Mouse (Mus musculus): ENCODE data around the gene Rbfox1. TPM values are rescaled to one million over a fixed set of nuclear protein-coding genes. Genes with fewer than 3 reads are reported as not detected.

Rbfox1 gene
- polyA plus RNA-seq, 1 experiment from 2014 or later = 13.9 TPM

DNA sequence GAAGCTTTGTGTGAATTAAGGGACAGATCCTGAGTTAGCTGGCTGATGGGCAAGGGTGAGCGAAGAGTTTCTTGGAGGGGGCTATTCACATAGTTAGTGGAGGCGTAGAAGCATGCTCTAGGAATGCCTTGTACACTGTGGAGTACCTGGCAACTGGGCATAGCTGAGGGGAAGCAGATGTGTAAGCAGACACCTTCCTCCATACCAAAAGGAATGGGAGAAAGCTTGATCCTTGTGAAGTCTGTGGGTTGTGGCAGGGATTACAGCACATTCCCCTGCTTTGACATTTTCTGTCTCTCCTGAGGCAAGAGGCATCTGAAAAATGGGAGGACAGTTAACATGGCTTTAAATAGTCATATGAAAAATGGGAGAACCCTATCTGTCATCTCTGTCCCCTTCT lies 347.8 kb downstream of the Rbfox1 start:
- 97% methylated on average over 2 of the region's 2 CpGs for WGBS
- no peak for DNase-seq (ENCODE audit: low spot score)
- H3K36me3 ChIP-seq (ENCODE audit: control insufficient read depth, insufficient read depth, low read length) = no peaks in the 10 kb centered on the region
- no peaks in the 10 kb centered on the region for H3K4me1 ChIP-seq (ENCODE audit: control insufficient read depth, insufficient read depth, low read length)
- H3K4me2 ChIP-seq (ENCODE audit: low read depth, low read length) = no peak overlapping the region
- H3K27ac ChIP-seq (replicated peaks; ENCODE audit: low read depth, low read length) = no peak overlapping the region
- ATAC-seq (ENCODE audit: low read depth) = no peak
- no peak overlapping the region for H3K9ac ChIP-seq (ENCODE audit: low read depth, low read length)
- H3K9me3 ChIP-seq (ENCODE audit: control insufficient read depth, low read length) = no peaks in the 10 kb centered on the region
- no peaks in the 10 kb centered on the region for H3K27me3 ChIP-seq (replicated peaks; ENCODE audit: control insufficient read depth, insufficient read depth, low read length)
- H3K4me3 ChIP-seq (ENCODE audit: low read depth, low read length) = no peak overlapping the region

GRCm38 (mm10) chr16:6241393-6241792 lies 356.2 kb downstream of the Rbfox1 start:
- no peaks in the 10 kb centered on the region for H3K4me1 ChIP-seq (ENCODE audit: control insufficient read depth, insufficient read depth, low read length)
- no peak overlapping the region for H3K4me3 ChIP-seq (ENCODE audit: low read depth, low read length)
- no peak overlapping the region for H3K4me2 ChIP-seq (ENCODE audit: low read depth, low read length)
- H3K36me3 ChIP-seq (ENCODE audit: control insufficient read depth, insufficient read depth, low read length) = no peaks in the 10 kb centered on the region
- no peak for ATAC-seq (ENCODE audit: low read depth)
- no peaks in the 10 kb centered on the region for H3K27me3 ChIP-seq (replicated peaks; ENCODE audit: control insufficient read depth, insufficient read depth, low read length)
- H3K27ac ChIP-seq (replicated peaks; ENCODE audit: low read depth, low read length) = no peak overlapping the region
- no peak for DNase-seq (ENCODE audit: low spot score)
- H3K9me3 ChIP-seq (ENCODE audit: control insufficient read depth, low read length) = no peaks in the 10 kb centered on the region
- WGBS = 95% methylated on average over 4 of the region's 4 CpGs
- H3K9ac ChIP-seq (ENCODE audit: low read depth, low read length) = no peak overlapping the region

DNA sequence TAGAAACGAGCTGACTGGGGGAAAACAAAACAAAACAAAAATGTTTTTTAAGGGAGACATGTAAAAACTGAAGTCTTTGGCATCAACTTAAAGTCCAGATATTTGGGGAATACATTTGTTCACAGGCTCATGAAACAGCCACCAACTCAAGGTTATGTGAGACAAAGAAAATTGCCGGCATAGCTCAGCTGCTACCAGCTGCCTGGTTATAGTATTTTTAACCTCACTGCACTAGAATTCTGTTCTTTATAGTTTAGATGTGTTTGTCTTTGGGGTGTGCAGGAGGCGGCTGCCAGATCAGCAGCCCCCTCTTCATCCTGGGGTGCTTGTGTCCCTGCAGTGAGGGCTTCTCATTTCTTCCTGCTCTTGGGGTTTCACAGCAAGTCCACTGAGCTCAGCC lies 357.3 kb downstream of the Rbfox1 start:
- H3K27me3 ChIP-seq (replicated peaks; ENCODE audit: control insufficient read depth, insufficient read depth, low read length) = no peaks in the 10 kb centered on the region
- no peaks in the 10 kb centered on the region for H3K9me3 ChIP-seq (ENCODE audit: control insufficient read depth, low read length)
- H3K4me2 ChIP-seq (ENCODE audit: low read depth, low read length) = no peak overlapping the region
- H3K4me3 ChIP-seq (ENCODE audit: low read depth, low read length) = no peak overlapping the region
- H3K36me3 ChIP-seq (ENCODE audit: control insufficient read depth, insufficient read depth, low read length) = no peaks in the 10 kb centered on the region
- H3K27ac ChIP-seq (replicated peaks; ENCODE audit: low read depth, low read length) = no peak overlapping the region
- DNase-seq (ENCODE audit: low spot score) (no peak), ATAC-seq (ENCODE audit: low read depth) (no peak)
- H3K9ac ChIP-seq (ENCODE audit: low read depth, low read length) = no peak overlapping the region
- no peaks in the 10 kb centered on the region for H3K4me1 ChIP-seq (ENCODE audit: control insufficient read depth, insufficient read depth, low read length)
- WGBS = 74% methylated on average over 3 of the region's 3 CpGs

DNA sequence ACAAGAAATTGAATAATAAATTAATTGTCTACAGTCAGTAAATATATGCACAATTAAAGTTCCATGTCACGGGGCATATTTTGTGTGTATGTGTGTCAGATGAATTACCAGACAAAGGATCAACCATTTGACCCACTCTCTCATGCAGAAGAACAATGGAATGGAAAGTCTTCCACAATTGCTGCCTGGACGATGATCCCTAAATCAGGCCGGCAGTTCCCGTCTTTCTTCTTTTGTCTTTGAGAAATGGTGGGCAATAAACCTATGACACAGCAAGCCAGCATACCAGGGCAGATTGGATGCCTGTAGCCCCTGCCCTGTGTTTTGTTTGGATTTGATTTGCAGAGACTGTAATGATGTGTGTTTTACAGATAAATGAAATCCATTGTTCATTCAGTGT lies 362.4 kb downstream of the Rbfox1 start:
- no peaks in the 10 kb centered on the region for H3K36me3 ChIP-seq (ENCODE audit: control insufficient read depth, insufficient read depth, low read length)
- 81% methylated on average over 4 of the region's 4 CpGs for WGBS
- H3K27ac ChIP-seq (replicated peaks; ENCODE audit: low read depth, low read length) = no peak overlapping the region
- H3K4me2 ChIP-seq (ENCODE audit: low read depth, low read length) = no peak overlapping the region
- no peak overlapping the region for H3K9ac ChIP-seq (ENCODE audit: low read depth, low read length)
- no peaks in the 10 kb centered on the region for H3K9me3 ChIP-seq (ENCODE audit: control insufficient read depth, low read length)
- DNase-seq (ENCODE audit: low spot score) = peak; percentile 10
- no peaks in the 10 kb centered on the region for H3K4me1 ChIP-seq (ENCODE audit: control insufficient read depth, insufficient read depth, low read length)
- H3K27me3 ChIP-seq (replicated peaks; ENCODE audit: control insufficient read depth, insufficient read depth, low read length) = no peaks in the 10 kb centered on the region
- no peak for ATAC-seq (ENCODE audit: low read depth)
- no peak overlapping the region for H3K4me3 ChIP-seq (ENCODE audit: low read depth, low read length)

DNA sequence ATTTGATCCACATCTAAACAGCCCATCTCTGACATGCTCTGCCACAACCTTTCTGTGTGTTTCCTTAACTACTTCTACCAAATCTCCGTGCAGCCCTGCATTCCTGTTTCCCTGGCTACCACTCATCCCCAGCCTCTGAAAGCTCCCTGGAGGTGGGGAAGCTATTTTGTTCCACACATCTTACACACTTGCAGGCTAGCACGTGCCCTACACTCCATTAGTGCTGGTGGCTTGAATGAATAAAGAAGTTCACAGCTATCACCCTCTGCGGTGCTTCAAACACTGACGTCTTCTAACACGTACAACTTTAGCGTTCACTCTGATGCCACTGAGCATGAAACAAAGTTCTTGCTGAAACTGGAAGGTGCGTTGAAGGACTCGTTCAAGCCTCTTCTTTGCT lies 379.4 kb downstream of the Rbfox1 start:
- 73% methylated on average over 8 of the region's 8 CpGs for WGBS

GRCm38 (mm10) chr16:6265610-6266009 lies 380.5 kb downstream of the Rbfox1 start:
- H3K4me1 ChIP-seq (ENCODE audit: control insufficient read depth, insufficient read depth, low read length) = no peaks in the 10 kb centered on the region
- no peaks in the 10 kb centered on the region for H3K36me3 ChIP-seq (ENCODE audit: control insufficient read depth, insufficient read depth, low read length)
- H3K4me3 ChIP-seq (ENCODE audit: low read depth, low read length) = no peak overlapping the region
- ATAC-seq (ENCODE audit: low read depth) (no peak), DNase-seq (ENCODE audit: low spot score) (no peak)
- H3K9ac ChIP-seq (ENCODE audit: low read depth, low read length) = no peak overlapping the region
- WGBS = 74% methylated on average over 3 of the region's 3 CpGs
- H3K9me3 ChIP-seq (ENCODE audit: control insufficient read depth, low read length) = no peaks in the 10 kb centered on the region
- H3K27ac ChIP-seq (replicated peaks; ENCODE audit: low read depth, low read length) = no peak overlapping the region
- no peak overlapping the region for H3K4me2 ChIP-seq (ENCODE audit: low read depth, low read length)
- no peaks in the 10 kb centered on the region for H3K27me3 ChIP-seq (replicated peaks; ENCODE audit: control insufficient read depth, insufficient read depth, low read length)

More for the DNA sequence above, 379.4 kb downstream of the Rbfox1 start:
- Histone ChIP-seq H3K9ac (ENCODE audit: low read depth, low read length) (no peak overlapping the region), H3K27me3 (replicated peaks; ENCODE audit: control insufficient read depth, insufficient read depth, low read length) (no peaks in the 10 kb centered on the region), H3K4me2 (ENCODE audit: low read depth, low read length) (no peak overlapping the region), H3K27ac (replicated peaks; ENCODE audit: low read depth, low read length) (no peak overlapping the region), H3K4me3 (ENCODE audit: low read depth, low read length) (no peak overlapping the region), H3K9me3 (ENCODE audit: control insufficient read depth, low read length) (no peaks in the 10 kb centered on the region), H3K4me1 (ENCODE audit: control insufficient read depth, insufficient read depth, low read length) (no peaks in the 10 kb centered on the region), H3K36me3 (ENCODE audit: control insufficient read depth, insufficient read depth, low read length) (no peaks in the 10 kb centered on the region)
- ATAC-seq (ENCODE audit: low read depth) (no peak), DNase-seq (ENCODE audit: low spot score) (no peak)

DNA sequence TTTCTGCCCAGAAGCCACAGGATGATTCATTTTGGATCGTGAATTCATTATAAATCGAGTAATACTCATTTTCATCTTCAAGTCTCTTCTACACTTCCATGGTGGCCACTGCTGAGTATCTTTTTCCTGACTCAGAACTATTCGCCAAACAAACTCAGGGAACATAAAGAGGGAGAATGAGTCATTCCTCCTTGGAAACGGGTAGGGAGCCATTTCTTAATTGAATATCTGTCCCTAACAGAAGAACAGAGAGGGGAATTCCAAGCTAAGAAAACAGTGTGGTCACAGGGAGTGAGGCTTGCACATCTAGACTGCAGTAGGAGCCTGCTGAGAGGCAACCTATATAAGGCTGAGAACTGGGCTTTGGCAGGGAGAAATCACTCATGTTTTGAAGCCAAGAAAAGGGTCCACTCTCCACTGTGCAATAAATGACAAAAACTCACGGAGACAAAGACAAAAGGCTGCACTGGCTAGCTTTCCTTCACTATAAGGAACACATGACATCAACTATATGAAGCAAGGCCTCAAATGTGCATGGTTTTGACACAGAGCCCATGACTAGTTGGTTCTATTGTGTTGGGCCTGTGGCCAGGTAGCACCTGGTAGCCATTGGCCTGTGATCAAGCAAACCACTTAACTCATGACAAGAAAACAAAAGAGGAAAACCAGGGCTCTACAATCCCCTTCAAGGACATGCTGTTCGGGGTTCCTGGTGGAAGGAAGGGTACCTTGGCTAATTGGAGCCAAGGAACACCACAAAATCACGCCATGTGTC lies 386.6 kb downstream of the Rbfox1 start:
- Histone ChIP-seq H3K4me1 (ENCODE audit: control insufficient read depth, insufficient read depth, low read length) (no peaks in the 10 kb centered on the region), H3K4me2 (ENCODE audit: low read depth, low read length) (no peak overlapping the region), H3K27ac (replicated peaks; ENCODE audit: low read depth, low read length) (no peak overlapping the region), H3K9ac (ENCODE audit: low read depth, low read length) (no peak overlapping the region), H3K9me3 (ENCODE audit: control insufficient read depth, low read length) (no peaks in the 10 kb centered on the region), H3K36me3 (ENCODE audit: control insufficient read depth, insufficient read depth, low read length) (no peaks in the 10 kb centered on the region), H3K4me3 (ENCODE audit: low read depth, low read length) (no peak overlapping the region), H3K27me3 (replicated peaks; ENCODE audit: control insufficient read depth, insufficient read depth, low read length) (no peaks in the 10 kb centered on the region)
- ATAC-seq (ENCODE audit: low read depth) = no peak
- WGBS = 77% methylated on average over 7 of the region's 7 CpGs
- no peak for DNase-seq (ENCODE audit: low spot score)

DNA sequence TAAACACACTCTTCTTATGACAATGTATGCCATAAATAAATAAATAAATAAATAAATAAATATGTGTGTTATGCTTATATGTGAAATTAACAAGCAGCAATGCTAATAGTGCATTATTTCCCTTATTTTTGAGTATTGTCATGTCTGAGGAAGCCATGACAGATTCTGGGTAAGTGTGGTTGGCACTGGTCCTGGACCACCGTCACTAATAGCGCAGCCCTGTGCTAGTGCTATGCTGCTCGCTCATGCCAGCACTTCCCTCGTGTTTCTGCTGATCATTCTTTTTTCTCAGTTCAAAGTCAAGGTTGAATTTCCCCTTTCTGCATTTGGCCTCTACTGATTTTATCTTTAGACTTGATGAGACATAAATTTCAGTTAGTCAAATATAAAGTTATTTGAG lies 398.3 kb downstream of the Rbfox1 start:
- no peak overlapping the region for H3K4me2 ChIP-seq (ENCODE audit: low read depth, low read length)
- no peaks in the 10 kb centered on the region for H3K27me3 ChIP-seq (replicated peaks; ENCODE audit: control insufficient read depth, insufficient read depth, low read length)
- H3K4me3 ChIP-seq (ENCODE audit: low read depth, low read length) = no peak overlapping the region
- WGBS = 84% methylated on average over 4 of the region's 4 CpGs
- ATAC-seq (ENCODE audit: low read depth) (no peak), DNase-seq (ENCODE audit: low spot score) (no peak)
- H3K27ac ChIP-seq (replicated peaks; ENCODE audit: low read depth, low read length) = no peak overlapping the region
- no peaks in the 10 kb centered on the region for H3K9me3 ChIP-seq (ENCODE audit: control insufficient read depth, low read length)
- H3K36me3 ChIP-seq (ENCODE audit: control insufficient read depth, insufficient read depth, low read length) = no peaks in the 10 kb centered on the region
- no peaks in the 10 kb centered on the region for H3K4me1 ChIP-seq (ENCODE audit: control insufficient read depth, insufficient read depth, low read length)
- no peak overlapping the region for H3K9ac ChIP-seq (ENCODE audit: low read depth, low read length)

GRCm38 (mm10) chr16:6284317-6284716 lies 399.2 kb downstream of the Rbfox1 start:
- no peak for ATAC-seq (ENCODE audit: low read depth)
- Histone ChIP-seq H3K9me3 (ENCODE audit: control insufficient read depth, low read length) (no peaks in the 10 kb centered on the region), H3K9ac (ENCODE audit: low read depth, low read length) (no peak overlapping the region), H3K4me3 (ENCODE audit: low read depth, low read length) (no peak overlapping the region), H3K4me2 (ENCODE audit: low read depth, low read length) (no peak overlapping the region), H3K4me1 (ENCODE audit: control insufficient read depth, insufficient read depth, low read length) (no peaks in the 10 kb centered on the region), H3K27ac (replicated peaks; ENCODE audit: low read depth, low read length) (no peak overlapping the region), H3K27me3 (replicated peaks; ENCODE audit: control insufficient read depth, insufficient read depth, low read length) (no peaks in the 10 kb centered on the region), H3K36me3 (ENCODE audit: control insufficient read depth, insufficient read depth, low read length) (no peaks in the 10 kb centered on the region)
- no peak for DNase-seq (ENCODE audit: low spot score)
- WGBS = 60% methylated on average over 4 of the region's 4 CpGs

Data from embryonic facial prominence, embryonic 14.5 days (tissue).